Mouse (Mus musculus): ENCODE data around the gene Tomm6. TPM values are rescaled to one million over a fixed set of nuclear protein-coding genes. Genes with fewer than 3 reads are reported as not detected.

The Tomm6 gene
- total RNA-seq, 2 experiments from 2014 or later, result 3.5 to 48.6 TPM

- no peak for ATAC-seq (replicated peaks; ENCODE audit: low FRiP score, poor library complexity, severe bottlenecking)
Observed at GRCm38 (mm10) chr17:47698156-47698555, 10.0 kb upstream of the Tomm6 start.

GRCm38 (mm10) chr17:47695337-47695710, 7.1 kb upstream of the Tomm6 start:
- no peak for ATAC-seq (replicated peaks; ENCODE audit: low FRiP score, poor library complexity, severe bottlenecking)

DNA sequence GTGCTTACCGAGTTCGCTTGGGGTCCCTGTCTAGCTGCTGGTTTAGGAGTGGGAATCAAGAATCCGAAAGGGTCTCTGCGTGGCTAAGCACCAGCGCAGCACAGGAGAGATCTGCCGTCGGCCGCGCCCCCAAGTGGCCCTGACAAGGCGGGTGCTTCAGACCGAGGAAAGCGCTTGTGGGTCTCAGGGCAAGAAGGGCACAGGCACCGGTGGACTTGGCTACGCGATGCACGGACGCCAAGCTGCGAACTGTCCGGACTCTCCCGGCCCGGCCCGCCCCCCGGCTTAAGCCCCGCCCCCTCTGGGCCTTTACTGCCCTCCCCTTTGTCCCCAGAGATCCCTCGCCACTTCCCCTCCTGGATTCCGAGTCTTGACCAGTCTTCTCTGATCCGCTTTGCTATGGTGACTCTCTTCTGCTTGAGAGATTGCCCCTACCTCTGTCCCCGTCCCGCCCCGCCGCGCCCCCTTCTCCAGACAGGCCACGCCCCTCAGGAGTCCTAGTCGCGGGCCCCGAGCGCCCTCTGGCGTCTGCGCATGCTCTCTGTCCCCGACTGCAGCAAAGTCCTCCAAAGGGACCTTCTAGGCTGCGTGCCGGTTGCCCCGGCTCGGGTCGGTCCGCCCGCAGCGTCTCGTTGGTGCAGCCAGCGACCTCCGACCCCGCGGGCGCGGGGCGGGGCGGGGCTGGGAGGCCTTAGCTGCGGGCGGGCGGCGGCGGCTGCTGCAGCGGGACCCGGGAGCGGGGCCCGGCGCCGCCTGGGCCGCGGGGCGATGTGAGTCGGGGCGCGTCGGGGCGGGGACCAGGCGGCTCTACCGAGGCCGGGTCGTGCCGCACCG, 6.5 kb upstream of the Tomm6 start, which contains the start of gene Prickle4:
Gene Prickle4, minus strand, starts transcription at position 234 of the 834 bp plus-strand sequence.
- peak; percentile 87 for ATAC-seq (replicated peaks; ENCODE audit: low FRiP score, poor library complexity, severe bottlenecking)

- ATAC-seq (replicated peaks; ENCODE audit: low FRiP score, poor library complexity, severe bottlenecking), result no peak
Observed at GRCm38 (mm10) chr17:47694442-47694502, 6.1 kb upstream of the Tomm6 start, which contains the start of gene Gm21981. Gene Gm21981 (minus strand): TSS chr17:47694455.

- ATAC-seq (replicated peaks; ENCODE audit: low FRiP score, poor library complexity, severe bottlenecking), result no peak
Observed at GRCm38 (mm10) chr17:47693671-47694441, 5.7 kb upstream of the Tomm6 start.

DNA sequence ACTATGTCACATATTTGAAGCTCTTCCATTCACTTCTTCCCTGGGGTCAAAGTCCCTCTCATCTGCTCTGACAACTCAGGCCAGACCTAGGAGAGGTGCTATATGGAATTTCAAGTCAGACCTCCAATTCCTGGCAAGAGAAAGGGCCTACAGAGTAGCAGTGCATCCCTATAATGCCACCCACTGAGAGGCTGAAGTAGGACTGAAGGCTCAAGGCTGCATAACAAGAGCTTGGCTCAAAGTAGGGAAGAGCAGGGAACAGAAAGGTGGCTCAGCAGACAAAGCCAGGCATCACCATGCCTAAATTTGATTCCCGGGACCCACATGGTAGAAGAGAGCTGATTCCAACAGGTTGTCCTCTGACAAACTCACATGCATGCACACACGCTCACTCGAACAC, 3.5 kb upstream of the Tomm6 start:
- no peak for ATAC-seq (replicated peaks; ENCODE audit: low FRiP score, poor library complexity, severe bottlenecking)

DNA sequence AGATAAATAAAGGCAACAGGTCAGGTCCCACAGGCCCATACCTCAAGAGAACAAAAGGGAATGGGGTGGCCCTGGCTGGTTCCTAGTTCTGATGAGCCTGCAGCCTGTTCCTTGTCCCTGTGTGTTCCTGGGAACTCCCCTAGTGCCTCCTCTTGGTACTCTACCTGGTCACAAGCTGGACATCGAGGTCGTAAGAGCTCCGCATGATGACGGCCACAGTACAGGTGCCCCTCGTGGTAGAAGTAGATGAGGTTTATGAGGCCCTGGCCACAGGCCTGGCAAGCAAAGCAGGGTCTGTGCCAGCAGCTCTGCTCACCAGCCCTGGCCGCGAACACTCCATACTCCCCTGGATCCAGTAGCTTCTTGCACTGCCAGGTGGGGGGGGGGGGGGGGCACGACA, 1.7 kb upstream of the Tomm6 start:
- ATAC-seq (replicated peaks; ENCODE audit: low FRiP score, poor library complexity, severe bottlenecking), result no peak

DNA sequence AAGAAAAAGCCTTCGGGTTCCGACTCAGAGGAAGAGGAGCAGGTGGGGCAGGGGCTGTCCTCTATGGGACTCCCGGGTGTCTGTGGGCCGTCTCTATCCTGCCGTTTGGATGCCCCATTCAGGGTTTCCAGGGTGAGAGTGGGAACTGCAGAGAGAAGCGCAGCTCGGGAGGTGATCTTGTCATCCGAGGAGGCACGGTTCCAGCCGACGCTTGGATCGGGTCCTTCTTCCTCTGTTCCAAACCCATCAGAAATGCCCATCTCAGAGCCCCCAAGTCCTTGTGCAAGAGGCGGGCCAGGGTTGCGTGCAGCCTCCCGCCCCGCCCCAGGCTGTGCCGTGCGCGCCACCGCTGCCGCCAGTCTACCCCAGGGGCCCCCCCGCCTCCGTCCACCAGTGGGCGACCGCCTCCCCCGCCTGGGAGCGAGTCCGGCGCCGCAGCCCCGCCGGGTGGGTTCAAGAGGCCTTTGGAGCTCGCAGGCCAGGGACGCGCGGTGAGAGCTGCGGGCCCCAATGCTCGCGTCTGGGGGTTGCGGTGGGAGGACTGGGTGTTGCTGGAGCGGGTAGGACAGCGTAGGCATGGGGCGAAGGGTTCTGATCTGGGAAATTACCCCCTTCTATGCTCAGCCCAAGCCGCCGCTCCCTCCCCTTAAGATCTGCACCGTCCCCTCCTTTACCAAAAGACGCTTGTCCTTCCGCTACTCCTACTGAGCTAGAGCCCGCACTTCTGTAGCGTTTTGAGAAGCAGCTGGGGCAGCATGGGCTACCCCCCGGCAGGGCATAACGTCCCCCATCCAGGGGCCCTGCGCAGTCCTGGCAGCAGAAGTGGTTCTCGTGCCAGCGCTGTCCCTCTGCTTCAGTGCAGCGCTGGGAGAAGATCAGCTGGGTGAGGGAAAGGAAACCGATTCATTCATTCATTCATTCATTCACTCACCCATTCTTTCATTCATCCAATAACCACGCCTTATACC, 706 bp upstream of the Tomm6 start, which contains the start of gene Frs3:
Gene Frs3, plus strand, starts transcription at position 423 of the 968 bp plus-strand sequence.
- ATAC-seq (replicated peaks; ENCODE audit: low FRiP score, poor library complexity, severe bottlenecking), result no peak

DNA sequence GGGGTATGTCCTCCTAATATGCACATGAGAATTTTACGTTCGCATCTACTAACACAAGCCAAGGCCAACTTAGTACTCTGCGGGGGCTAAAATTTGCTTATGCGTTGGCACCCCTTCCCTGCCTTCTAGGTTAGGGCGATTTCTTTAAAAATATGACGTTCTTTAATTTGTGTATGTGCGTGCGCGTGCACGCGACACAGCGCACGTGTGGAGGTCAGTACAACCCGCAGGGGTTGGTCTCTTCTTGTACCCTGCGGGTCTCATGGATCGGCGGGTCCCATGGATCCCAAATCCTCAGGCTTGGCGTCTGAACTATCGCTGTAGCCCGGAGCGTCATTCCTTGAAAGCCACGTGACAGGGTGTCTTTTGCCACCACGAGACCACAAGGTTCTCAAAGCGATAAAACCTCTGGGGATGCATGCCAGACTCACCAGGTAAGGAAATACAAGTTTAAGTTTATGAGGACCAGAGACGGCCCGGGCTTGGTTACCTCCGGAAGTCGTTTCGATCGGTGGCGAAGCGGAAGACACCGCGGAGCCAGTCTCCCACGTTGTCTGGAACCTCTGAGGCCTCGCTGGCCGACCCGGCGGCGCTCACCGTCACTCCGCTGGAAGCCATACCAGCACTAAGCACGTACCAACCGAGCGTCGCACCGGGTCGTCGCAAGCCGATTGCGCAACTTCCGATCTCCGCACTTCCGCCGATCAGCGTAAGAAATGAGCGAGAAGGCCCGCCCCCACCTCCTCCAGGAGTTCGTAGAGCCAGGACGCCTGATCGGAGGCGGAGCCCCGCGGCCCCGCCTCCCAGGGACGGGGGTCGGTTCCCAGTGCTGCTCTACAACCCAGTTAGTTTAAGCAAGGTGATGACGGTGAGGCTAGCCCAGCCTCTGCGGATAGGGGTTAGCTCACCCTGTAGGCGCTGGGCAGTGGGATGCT, 510 bp downstream of the Tomm6 start:
- peak; percentile 94 for ATAC-seq (replicated peaks; ENCODE audit: low FRiP score, poor library complexity, severe bottlenecking)

DNA sequence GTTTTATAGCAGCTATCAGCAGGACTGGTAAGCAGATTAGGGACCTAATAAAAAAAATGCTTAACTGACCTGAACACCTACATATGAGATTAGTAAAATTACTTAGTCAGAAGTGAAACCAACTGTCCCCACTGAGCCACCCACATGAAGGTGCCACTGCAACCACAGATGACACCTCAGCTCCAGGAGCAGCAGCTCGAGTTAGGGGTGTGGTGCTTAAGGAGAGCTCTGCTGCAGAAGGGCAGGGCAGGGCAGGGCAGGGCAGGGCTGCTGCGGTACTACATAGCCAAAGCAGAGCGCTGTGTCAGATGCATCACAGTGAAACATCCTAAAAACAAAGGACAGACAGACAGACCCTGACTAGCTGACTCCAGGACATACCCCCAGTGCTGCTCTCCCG, 5.3 kb downstream of the Tomm6 start:
- no peak for ATAC-seq (replicated peaks; ENCODE audit: low FRiP score, poor library complexity, severe bottlenecking)

GRCm38 (mm10) chr17:47678702-47679101, 9.5 kb downstream of the Tomm6 start:
- no peak for ATAC-seq (replicated peaks; ENCODE audit: low FRiP score, poor library complexity, severe bottlenecking)

GRCm38 (mm10) chr17:47678238-47678637, 9.9 kb downstream of the Tomm6 start:
- ATAC-seq (replicated peaks; ENCODE audit: low FRiP score, poor library complexity, severe bottlenecking), result no peak

DNA sequence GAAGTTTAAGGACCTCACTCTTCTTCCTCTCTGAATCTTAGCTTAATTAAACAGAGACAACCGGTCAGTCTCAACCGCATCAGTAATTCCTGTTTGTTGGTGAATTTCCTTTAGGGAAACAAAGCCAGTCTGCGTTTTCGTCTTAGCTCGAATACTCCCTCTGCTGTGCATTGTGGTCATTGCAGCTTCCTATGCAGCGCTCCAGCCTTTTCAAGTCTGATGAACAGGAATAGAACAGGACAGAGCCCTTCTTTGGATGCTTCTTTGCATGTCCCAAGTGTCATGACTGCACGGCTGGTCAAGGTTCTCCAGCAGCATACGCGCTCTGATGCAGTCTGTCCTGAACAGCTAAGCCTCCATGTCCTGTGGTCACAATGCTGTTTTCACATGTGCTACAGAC, 11.6 kb downstream of the Tomm6 start:
- peak; percentile 32; the same call in 1 of the 2 replicates for ATAC-seq (replicated peaks; ENCODE audit: low FRiP score, poor library complexity, severe bottlenecking)

GRCm38 (mm10) chr17:47672311-47673111, 15.7 kb downstream of the Tomm6 start:
- ATAC-seq (replicated peaks; ENCODE audit: low FRiP score, poor library complexity, severe bottlenecking), result no peak; the same call in 1 of the 2 replicates

DNA sequence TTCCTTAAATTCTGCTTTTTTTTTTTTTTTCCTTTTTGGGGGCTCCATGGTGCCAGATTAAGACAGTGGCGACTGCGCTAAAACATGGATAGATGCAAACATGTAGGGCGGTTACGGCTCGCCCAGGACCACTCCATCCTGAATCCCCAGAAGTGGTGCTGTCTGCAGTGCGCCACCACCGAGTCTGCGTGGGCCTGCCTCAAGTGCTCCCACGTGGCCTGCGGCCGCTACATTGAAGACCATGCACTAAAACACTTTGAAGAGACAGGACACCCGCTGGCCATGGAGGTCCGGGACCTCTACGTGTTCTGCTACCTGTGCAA, 16.2 kb downstream of the Tomm6 start:
- ATAC-seq (replicated peaks; ENCODE audit: low FRiP score, poor library complexity, severe bottlenecking), result no peak

- ATAC-seq (replicated peaks; ENCODE audit: low FRiP score, poor library complexity, severe bottlenecking), result no peak
Observed at GRCm38 (mm10) chr17:47669166-47669565, 19.0 kb downstream of the Tomm6 start.

DNA sequence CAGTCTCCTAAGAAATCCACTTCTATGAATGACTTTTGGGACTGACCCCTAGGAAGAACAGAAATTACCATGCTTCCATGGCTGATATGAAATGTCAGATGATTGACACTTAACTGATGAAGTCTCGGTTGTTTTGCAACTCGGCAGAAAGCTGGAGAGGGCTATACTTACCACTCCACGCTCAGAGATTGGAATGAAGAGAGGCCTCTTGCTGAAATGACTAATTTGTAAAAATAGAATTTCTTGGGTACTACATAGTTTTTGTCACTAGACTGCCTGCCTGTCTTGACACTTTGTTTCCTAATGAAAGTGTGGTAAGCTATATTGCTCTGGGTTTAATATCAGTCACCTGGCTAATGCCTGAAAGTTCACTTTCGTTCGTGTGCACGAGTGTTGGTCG, 23.7 kb downstream of the Tomm6 start:
- no peak for ATAC-seq (replicated peaks; ENCODE audit: low FRiP score, poor library complexity, severe bottlenecking)

DNA sequence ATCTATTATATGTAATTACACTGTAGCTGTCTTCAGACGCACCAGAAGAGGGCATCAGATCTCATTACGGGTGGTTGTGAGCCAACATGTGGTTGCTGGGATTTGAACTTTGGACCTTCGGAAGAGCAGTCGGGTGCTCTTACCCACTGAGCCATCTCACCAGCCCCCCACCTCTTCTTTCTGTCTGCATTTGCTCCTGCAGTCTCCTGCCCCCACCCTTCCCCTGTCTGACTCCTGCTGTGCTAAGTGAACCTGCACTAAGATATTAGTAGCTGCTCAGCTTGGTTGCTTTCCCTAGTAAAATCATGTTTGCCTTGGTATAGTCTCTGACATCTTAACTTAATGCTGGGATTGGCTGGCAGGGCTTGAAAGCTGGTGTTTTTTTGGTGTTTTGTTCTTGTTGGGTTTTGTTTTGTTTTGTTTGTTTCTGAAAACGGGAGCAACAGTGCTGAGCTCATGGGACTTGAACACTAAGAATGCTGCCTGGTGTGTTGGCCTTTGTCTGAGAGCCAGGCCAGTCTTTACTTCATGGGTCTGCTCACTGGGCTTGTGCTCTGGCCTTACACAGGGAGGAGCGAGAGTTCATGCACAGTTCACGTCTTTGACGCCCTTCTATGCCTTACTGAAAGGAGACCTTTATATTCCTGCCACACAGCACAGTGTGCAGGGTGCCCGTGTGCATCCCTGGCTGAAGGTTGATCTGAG, 25.0 kb downstream of the Tomm6 start:
- ATAC-seq (replicated peaks; ENCODE audit: low FRiP score, poor library complexity, severe bottlenecking), result no peak

Measured in erythroid progenitor cell, adult 5-6 weeks (primary cell).